In genomic region chr16:78101415-78102326, GRCm38 (mm10) we compare ENCODE assay signal across 7 mouse cellular contexts.
DNase-seq lines count a peak whose midpoint lies in the region; ATAC-seq lines count a peak whose summit lies in the region.

No protein-coding gene starts in this region.

- no peaks in the 10 kb centered on the region for H3K36me3 ChIP-seq in heart, embryonic 13.5 days

- no peak overlapping the region for H3K27ac ChIP-seq in heart, embryonic 13.5 days (replicated peaks)

- H3K27me3 ChIP-seq in heart, embryonic 13.5 days (replicated peaks) = no peaks in the 10 kb centered on the region

- WGBS in heart, embryonic 13.5 days = 49% methylated on average over 14 of the region's 14 CpGs

- no peaks in the 10 kb centered on the region for H3K4me1 ChIP-seq in heart, embryonic 13.5 days

- no peak overlapping the region; the same call in 1 of the 2 replicates for H3K9ac ChIP-seq in heart, embryonic 13.5 days

- peak overlapping the region; percentile 26 for H3K4me3 ChIP-seq in heart, embryonic 13.5 days

- H3K9me3 ChIP-seq in heart, embryonic 13.5 days = no peaks in the 10 kb centered on the region

- H3K4me2 ChIP-seq in heart, embryonic 13.5 days = peak overlapping the region; percentile 53

- DNase-seq in urinary bladder, postnatal 25 days (ENCODE audit: low spot score) = peak; percentile 23
- no peak for DNase-seq in urinary bladder, adult 2 months (ENCODE audit: low spot score)
- DNase-seq in lung, postnatal 14 days = peak; percentile 8
- DNase-seq in testis, postnatal 14 days (ENCODE audit: low spot score) = peak; percentile 51
- DNase-seq in c-Kit-positive CD71-positive TER-119-positive erythroid progenitor cells, embryonic 14.5 days (ENCODE audit: low spot score) = no peak
- no peak for DNase-seq in left cerebral cortex, adult 11 months (ENCODE audit: low spot score)

- ATAC-seq in heart, embryonic 13.5 days (ENCODE audit: extremely low read depth, insufficient number of reproducible peaks, low FRiP score, low TSS enrichment) = no peak

Comparison
In these comparisons a context has a peak if more than half of its experiments do, and no peak if none do; other contexts are left out.
1. DNase-seq: peak in urinary bladder, postnatal 25 days (single experiment), lung, postnatal 14 days (single experiment) and testis, postnatal 14 days (single experiment); none in urinary bladder, adult 2 months (single experiment), c-Kit-positive CD71-positive TER-119-positive erythroid progenitor cells, embryonic 14.5 days (single experiment) and left cerebral cortex, adult 11 months (single experiment).